Mouse (Mus musculus) ES-E14 (cell line): ENCODE results near the gene Ube2g2.

ENCODE experiments used
- HCFC1 ChIP-seq: IDR thresholded peaks from 2 replicates; pipeline ENCODE4 v1.6.1; 2012; ENCODE audit warnings: low read length, inconsistent platforms, borderline replicate concordance; ENCODE audit not compliant: insufficient read depth
- MAFK ChIP-seq: IDR thresholded peaks from 2 replicates; pipeline ENCODE4 v1.6.1; 2014; ENCODE audit warnings: mild to moderate bottlenecking, low read depth, low read length, inconsistent platforms; ENCODE audit not compliant: insufficient read depth
- ZNF384 ChIP-seq: IDR thresholded peaks from 2 replicates; pipeline ENCODE4 v1.6.1; 2012; ENCODE audit warnings: low read depth, low read length, inconsistent platforms

DNA sequence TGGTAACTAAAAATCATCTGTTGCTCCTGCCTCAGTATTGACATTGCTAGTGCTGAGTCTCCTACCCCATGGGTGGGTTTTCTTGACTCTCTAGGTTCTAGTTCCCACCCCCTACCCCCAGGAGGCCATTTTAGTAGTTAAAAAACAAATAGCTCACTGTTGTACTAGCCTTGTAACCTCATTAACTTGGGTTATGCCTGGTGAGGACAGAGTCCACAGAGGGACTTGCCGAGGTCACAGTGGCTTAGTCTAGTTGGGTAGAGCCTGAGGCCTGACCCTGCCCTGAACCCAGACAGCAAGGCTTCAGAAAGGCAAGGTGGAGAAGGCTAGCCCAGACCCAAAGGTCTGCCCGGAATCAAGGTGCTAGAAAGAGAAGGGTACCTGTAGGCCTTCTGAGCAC lies 34.0 kb upstream of the Ube2g2 start:
- no peak for TF ChIP-seq HCFC1
- TF ChIP-seq MAFK, result no peak
- no peak for TF ChIP-seq ZNF384
